Mouse (Mus musculus): ENCODE measurements at regions not wholly inside any gene's neighbourhood (a gene's known extent, or its start where the extent isn't known, plus 50 kb on each side); places are given as distances from the start of the nearest gene placed in this dataset.

DNA sequence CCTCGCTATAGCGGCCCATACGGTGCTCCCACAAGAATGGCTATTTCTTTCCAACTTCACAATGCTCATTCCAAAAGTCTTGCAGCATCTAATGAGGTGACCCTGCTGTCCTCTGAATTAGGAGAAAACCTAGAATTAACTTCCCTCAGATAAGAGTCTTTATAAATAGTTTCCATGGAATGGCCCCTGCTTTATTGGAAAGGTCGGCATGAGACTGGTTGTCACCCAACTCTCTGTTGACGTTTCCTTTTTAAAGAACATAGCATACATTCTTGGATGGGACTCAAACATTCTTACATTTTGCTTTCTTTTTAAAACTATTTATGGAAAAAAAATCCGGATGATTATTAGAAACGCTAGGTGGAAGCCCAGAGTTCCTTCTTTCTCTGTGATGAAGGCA is 53.9 kb upstream of the Lmcd1 start:
- TF ChIP-seq CTCF (IDR thresholded peaks at IDR 0.05; ENCODE audit: extremely low read depth, insufficient read length, insufficient replicate concordance, low read depth, low read length): no peak
- no peak for TF ChIP-seq POLR2A (IDR thresholded peaks at IDR 0.05; ENCODE audit: low read depth, low read length)
